Mouse (Mus musculus): ENCODE data around the gene Ift20.

DNA sequence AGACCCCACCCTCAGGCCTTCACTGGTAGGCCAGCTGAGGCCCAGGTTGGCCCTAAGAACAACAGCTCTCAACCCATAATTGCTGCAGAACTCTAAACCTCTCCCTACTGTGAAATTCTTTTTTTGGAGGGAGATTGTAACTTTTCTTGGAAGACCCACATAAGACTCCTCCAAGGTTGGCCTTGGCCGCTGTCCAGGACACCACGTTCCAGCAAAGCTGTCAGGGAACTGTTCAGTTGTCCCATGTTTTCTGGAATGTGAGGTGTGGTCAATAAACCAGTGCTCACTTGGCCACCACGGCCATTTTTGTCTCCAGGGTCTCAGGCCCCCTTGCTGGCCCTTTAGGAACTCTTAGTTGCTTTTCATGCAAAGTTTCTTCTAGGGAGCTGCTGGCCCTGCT lies 14.3 kb upstream of the Ift20 start:
- TF ChIP-seq CTCF (IDR thresholded peaks at IDR 0.05) (no peak), EP300 (IDR thresholded peaks at IDR 0.05) (no peak)

Measured in lung, postnatal 0 days (tissue).